Mouse (Mus musculus): Measurements from ENCODE around the gene Ppil1. TPM values are rescaled to one million over a fixed set of nuclear protein-coding genes. Genes with fewer than 3 reads are reported as not detected.

Gene Ppil1
- polyA plus RNA-seq, 1 experiment, result not detected

GRCm38 (mm10) chr17:29293807-29294605 lies 30.0 kb upstream of the Ppil1 start:
- Histone ChIP-seq H3K4me1 (ENCODE audit: control insufficient read depth, insufficient read depth, low read length) (no peaks in the 10 kb centered on the region), H3K4me3 (ENCODE audit: insufficient read depth, low read depth, low read length) (no peak overlapping the region), H3K27ac (ENCODE audit: insufficient read depth, low read depth, low read length) (no peak overlapping the region)
- 84% methylated on average over 9 of the region's 9 CpGs for WGBS
- TF ChIP-seq POLR2A (IDR thresholded peaks at IDR 0.05; ENCODE audit: insufficient read depth, low read depth, low read length) (no peak), CTCF (IDR thresholded peaks at IDR 0.05; ENCODE audit: insufficient read depth, low read depth, low read length) (no peak)

GRCm38 (mm10) chr17:29292996-29293395 lies 29.0 kb upstream of the Ppil1 start:
- Histone ChIP-seq H3K4me3 (ENCODE audit: insufficient read depth, low read depth, low read length) (no peak overlapping the region), H3K4me1 (ENCODE audit: control insufficient read depth, insufficient read depth, low read length) (no peaks in the 10 kb centered on the region), H3K27ac (ENCODE audit: insufficient read depth, low read depth, low read length) (no peak overlapping the region)
- no peak for TF ChIP-seq CTCF (IDR thresholded peaks at IDR 0.05; ENCODE audit: insufficient read depth, low read depth, low read length)
- TF ChIP-seq POLR2A (IDR thresholded peaks at IDR 0.05; ENCODE audit: insufficient read depth, low read depth, low read length), result no peak
- WGBS, result 81% methylated on average over 3 of the region's 3 CpGs

GRCm38 (mm10) chr17:29291793-29292192 lies 27.8 kb upstream of the Ppil1 start:
- Histone ChIP-seq H3K27ac (ENCODE audit: insufficient read depth, low read depth, low read length) (no peak overlapping the region), H3K4me1 (ENCODE audit: control insufficient read depth, insufficient read depth, low read length) (no peaks in the 10 kb centered on the region), H3K4me3 (ENCODE audit: insufficient read depth, low read depth, low read length) (no peak overlapping the region)
- 90% methylated on average over 7 of the region's 7 CpGs for WGBS
- no peak for TF ChIP-seq CTCF (IDR thresholded peaks at IDR 0.05; ENCODE audit: insufficient read depth, low read depth, low read length)
- TF ChIP-seq POLR2A (IDR thresholded peaks at IDR 0.05; ENCODE audit: insufficient read depth, low read depth, low read length), result no peak

GRCm38 (mm10) chr17:29282216-29282952 lies 18.4 kb upstream of the Ppil1 start:
- Histone ChIP-seq H3K4me1 (ENCODE audit: control insufficient read depth, insufficient read depth, low read length) (0 out of 2 replicates have a peak, but pooled peaks cover 3% of the 10 kb centered on the region), H3K4me3 (ENCODE audit: insufficient read depth, low read depth, low read length) (no peak overlapping the region), H3K27ac (ENCODE audit: insufficient read depth, low read depth, low read length) (no peak overlapping the region)
- 51% methylated on average over 21 of the region's 21 CpGs for WGBS
- no peak for TF ChIP-seq POLR2A (IDR thresholded peaks at IDR 0.05; ENCODE audit: insufficient read depth, low read depth, low read length)
- no peak for TF ChIP-seq CTCF (IDR thresholded peaks at IDR 0.05; ENCODE audit: insufficient read depth, low read depth, low read length)

- Histone ChIP-seq H3K4me1 (ENCODE audit: control insufficient read depth, insufficient read depth, low read length) (0 out of 2 replicates have a peak, but pooled peaks cover 3% of the 10 kb centered on the region), H3K27ac (ENCODE audit: insufficient read depth, low read depth, low read length) (no peak overlapping the region), H3K4me3 (ENCODE audit: insufficient read depth, low read depth, low read length) (no peak overlapping the region)
- TF ChIP-seq POLR2A (IDR thresholded peaks at IDR 0.05; ENCODE audit: insufficient read depth, low read depth, low read length) (no peak), CTCF (IDR thresholded peaks at IDR 0.05; ENCODE audit: insufficient read depth, low read depth, low read length) (no peak)
- WGBS, result 66% methylated on average over 5 of the region's 5 CpGs
Observed at GRCm38 (mm10) chr17:29281541-29281940, 17.6 kb upstream of the Ppil1 start.

GRCm38 (mm10) chr17:29280422-29280821 lies 16.4 kb upstream of the Ppil1 start:
- no peak for TF ChIP-seq POLR2A (IDR thresholded peaks at IDR 0.05; ENCODE audit: insufficient read depth, low read depth, low read length)
- no peak for TF ChIP-seq CTCF (IDR thresholded peaks at IDR 0.05; ENCODE audit: insufficient read depth, low read depth, low read length)
- H3K27ac ChIP-seq (ENCODE audit: insufficient read depth, low read depth, low read length), result no peak overlapping the region
- H3K4me3 ChIP-seq (ENCODE audit: insufficient read depth, low read depth, low read length), result no peak overlapping the region
- 0 out of 2 replicates have a peak, but pooled peaks cover 3% of the 10 kb centered on the region for H3K4me1 ChIP-seq (ENCODE audit: control insufficient read depth, insufficient read depth, low read length)
- 92% methylated on average over 5 of the region's 5 CpGs for WGBS

- Histone ChIP-seq H3K27ac (ENCODE audit: insufficient read depth, low read depth, low read length) (no peak overlapping the region), H3K4me1 (ENCODE audit: control insufficient read depth, insufficient read depth, low read length) (peaks cover 7% of the 10 kb centered on the region), H3K4me3 (ENCODE audit: insufficient read depth, low read depth, low read length) (no peak overlapping the region)
- WGBS, result 80% methylated on average over 11 of the region's 11 CpGs
- TF ChIP-seq CTCF (IDR thresholded peaks at IDR 0.05; ENCODE audit: insufficient read depth, low read depth, low read length), result no peak
- TF ChIP-seq POLR2A (IDR thresholded peaks at IDR 0.05; ENCODE audit: insufficient read depth, low read depth, low read length), result no peak
Observed at GRCm38 (mm10) chr17:29273889-29274288, 9.9 kb upstream of the Ppil1 start.

- no peak overlapping the region for H3K4me3 ChIP-seq (ENCODE audit: insufficient read depth, low read depth, low read length)
- peaks cover 7% of the 10 kb centered on the region for H3K4me1 ChIP-seq (ENCODE audit: control insufficient read depth, insufficient read depth, low read length)
- 77% methylated on average over 7 of the region's 7 CpGs for WGBS
- H3K27ac ChIP-seq (ENCODE audit: insufficient read depth, low read depth, low read length), result no peak overlapping the region
- TF ChIP-seq POLR2A (IDR thresholded peaks at IDR 0.05; ENCODE audit: insufficient read depth, low read depth, low read length), result no peak
- TF ChIP-seq CTCF (IDR thresholded peaks at IDR 0.05; ENCODE audit: insufficient read depth, low read depth, low read length), result no peak
Observed at GRCm38 (mm10) chr17:29273156-29273555, 9.2 kb upstream of the Ppil1 start.

GRCm38 (mm10) chr17:29270148-29270698 lies 6.2 kb upstream of the Ppil1 start:
- Histone ChIP-seq H3K4me3 (ENCODE audit: insufficient read depth, low read depth, low read length) (no peak overlapping the region), H3K4me1 (ENCODE audit: control insufficient read depth, insufficient read depth, low read length) (peaks cover 7% of the 10 kb centered on the region), H3K27ac (ENCODE audit: insufficient read depth, low read depth, low read length) (no peak overlapping the region)
- TF ChIP-seq POLR2A (IDR thresholded peaks at IDR 0.05; ENCODE audit: insufficient read depth, low read depth, low read length) (no peak), CTCF (IDR thresholded peaks at IDR 0.05; ENCODE audit: insufficient read depth, low read depth, low read length) (no peak)
- WGBS, result 86% methylated on average over 9 of the region's 9 CpGs
